Mouse (Mus musculus) limb, embryonic 13.5 days (tissue): ENCODE results near the gene Dnm3. TPM values are rescaled to one million over a fixed set of nuclear protein-coding genes. Genes with fewer than 3 reads are reported as not detected.

ENCODE experiments used
- ATAC-seq: fragments of 200-750 bp; cut with Nextera tagmentation; 2 replicates; pipeline ENCODE4 v1.8.0; 2017; ENCODE audit warnings: low read depth, moderate number of reproducible peaks, moderate TSS enrichment; ENCODE audit not compliant: low FRiP score
- H3K27ac ChIP-seq: fragments of 300-500 bp; sonication (generic); 2 replicates; pipeline ENCODE4 v1.5.1; 2015; ENCODE audit warnings: inconsistent platforms, mild to moderate bottlenecking, moderate library complexity
- H3K27me3 ChIP-seq: fragments of 300-500 bp; sonication (generic); 2 replicates; pipeline ENCODE4 v1.6.1; 2015; ENCODE audit warnings: mild to moderate bottlenecking, inconsistent platforms
- H3K36me3 ChIP-seq: fragments of 300-500 bp; sonication (generic); 2 replicates; pipeline ENCODE4 v1.6.1; 2015; ENCODE audit warnings: inconsistent platforms, mild to moderate bottlenecking, moderate library complexity
- H3K4me1 ChIP-seq: fragments of 300-500 bp; sonication (generic); 2 replicates; pipeline ENCODE4 v1.6.1; 2015; ENCODE audit warnings: inconsistent platforms
- H3K4me2 ChIP-seq: fragments of 300-500 bp; sonication (generic); replicated peaks from 2 replicates; pipeline ENCODE4 v1.6.1; 2015; ENCODE audit warnings: inconsistent platforms, mild to moderate bottlenecking, moderate library complexity
- H3K4me3 ChIP-seq: fragments of 300-500 bp; sonication (generic); 2 replicates; pipeline ENCODE4 v1.5.1; 2015; ENCODE audit warnings: moderate library complexity, mild to moderate bottlenecking, inconsistent platforms
- H3K9ac ChIP-seq: fragments of 300-500 bp; sonication (generic); 2 replicates; pipeline ENCODE4 v1.6.1; 2015; ENCODE audit warnings: mild to moderate bottlenecking, inconsistent platforms
- H3K9me3 ChIP-seq: fragments of 300-500 bp; sonication (generic); 2 replicates; pipeline ENCODE4 v1.6.1; 2016; ENCODE audit warnings: inconsistent platforms
- WGBS: fragments of 180-500 bp; shearing (Covaris S2); methylation state at CpG from one replicate; pipeline ENCODE4 v1.1.7; 2015; 5-methylcytosine and 5-hydroxymethylcytosine counted together
- polyA plus RNA-seq: library from polyadenylated mRNA; unstranded; fragments of >200 nt; fragmentation: Nextera tagmentation; extraction: Ambion mirVana; gene quantifications from 2 replicates; pipeline ENCODE4 v1.2.1, GENCODE M21; 2015

Gene Dnm3
- polyA plus RNA-seq, 1 experiment from 2014 or later = 28.0 TPM

- no peak for ATAC-seq
Measured at GRCm38 (mm10) chr1:162354780-162355179, 123.1 kb downstream of the Dnm3 start.

GRCm38 (mm10) chr1:162353831-162354230 lies 124.0 kb downstream of the Dnm3 start:
- no peak overlapping the region for H3K4me3 ChIP-seq
- H3K27me3 ChIP-seq = no peaks in the 10 kb centered on the region
- ATAC-seq = no peak
- WGBS = 88% methylated on average over 4 of the region's 4 CpGs
- H3K4me1 ChIP-seq = peaks cover 5% of the 10 kb centered on the region; the same call in 1 of the 2 replicates
- H3K27ac ChIP-seq = no peak overlapping the region
- no peak overlapping the region for H3K4me2 ChIP-seq
- H3K9ac ChIP-seq = no peak overlapping the region
- H3K36me3 ChIP-seq = no peaks in the 10 kb centered on the region
- H3K9me3 ChIP-seq = no peaks in the 10 kb centered on the region

More at GRCm38 (mm10) chr1:162354780-162355179, 123.1 kb downstream of the Dnm3 start:
- no peaks in the 10 kb centered on the region for H3K36me3 ChIP-seq
- H3K9ac ChIP-seq = no peak overlapping the region
- WGBS = 83% methylated on average over 4 of the region's 4 CpGs
- no peak overlapping the region for H3K4me3 ChIP-seq
- H3K27ac ChIP-seq = no peak overlapping the region
- H3K9me3 ChIP-seq = no peaks in the 10 kb centered on the region
- peaks cover 14% of the 10 kb centered on the region for H3K4me1 ChIP-seq
- H3K27me3 ChIP-seq = no peaks in the 10 kb centered on the region
- no peak overlapping the region for H3K4me2 ChIP-seq

DNA sequence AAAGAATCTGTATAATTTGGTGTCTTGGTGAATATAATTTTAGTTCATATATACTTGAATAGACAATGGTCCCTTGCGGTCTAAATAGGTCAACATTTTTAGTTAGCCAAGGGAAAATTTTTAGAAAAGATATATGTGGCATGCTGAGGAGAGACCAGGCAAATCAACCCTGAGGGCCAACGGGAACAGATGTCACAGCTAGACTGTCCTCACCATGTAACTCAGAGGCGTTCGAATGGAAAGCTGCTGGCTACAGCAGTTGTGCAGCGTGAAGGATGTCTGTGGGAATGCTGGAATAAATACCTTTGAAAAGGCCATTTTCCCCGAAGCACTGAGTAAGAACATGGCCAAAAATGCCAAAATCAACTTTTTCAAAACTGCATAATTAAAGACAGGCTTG lies 128.5 kb downstream of the Dnm3 start:
- 72% methylated on average over 6 of the region's 6 CpGs for WGBS
- H3K4me3 ChIP-seq = no peak overlapping the region
- no peak overlapping the region for H3K27ac ChIP-seq
- no peak for ATAC-seq
- H3K27me3 ChIP-seq = no peaks in the 10 kb centered on the region
- no peaks in the 10 kb centered on the region for H3K9me3 ChIP-seq
- no peaks in the 10 kb centered on the region for H3K4me1 ChIP-seq
- H3K4me2 ChIP-seq = no peak overlapping the region
- H3K36me3 ChIP-seq = no peaks in the 10 kb centered on the region
- H3K9ac ChIP-seq = no peak overlapping the region

DNA sequence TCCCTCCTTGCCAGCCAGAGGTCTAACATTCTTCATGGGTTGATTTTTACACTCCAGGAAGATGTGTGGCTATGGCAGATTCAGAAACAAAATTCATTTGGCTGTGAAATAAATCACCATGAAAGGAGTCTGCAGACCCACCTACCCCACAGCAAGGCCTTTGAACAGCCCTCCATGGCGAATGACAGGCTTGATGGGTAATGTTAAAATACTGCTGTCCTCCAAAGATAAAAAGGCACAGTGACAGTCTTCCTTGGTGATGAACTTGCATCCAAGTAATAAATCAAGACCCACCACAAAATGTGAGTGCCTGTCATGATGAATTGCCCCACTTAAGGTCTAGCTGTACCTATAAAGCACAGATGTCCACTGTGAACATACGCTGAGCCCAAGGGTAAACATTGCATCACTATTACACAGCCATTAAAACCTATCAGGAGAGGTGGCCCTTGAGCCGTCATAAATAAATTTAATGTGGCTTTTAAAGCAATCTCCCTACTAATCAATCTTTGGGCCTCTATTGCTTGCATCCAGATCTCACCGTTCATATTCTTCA lies 131.3 kb downstream of the Dnm3 start:
- Histone ChIP-seq H3K9ac (no peak overlapping the region), H3K4me3 (no peak overlapping the region), H3K9me3 (no peaks in the 10 kb centered on the region), H3K27ac (no peak overlapping the region), H3K4me2 (no peak overlapping the region), H3K27me3 (no peaks in the 10 kb centered on the region), H3K4me1 (no peaks in the 10 kb centered on the region), H3K36me3 (no peaks in the 10 kb centered on the region)
- 49% methylated on average over 4 of the region's 4 CpGs for WGBS
- ATAC-seq = no peak

GRCm38 (mm10) chr1:162337170-162337569 lies 140.7 kb downstream of the Dnm3 start:
- WGBS = 90% methylated on average over 1 of the region's 1 CpGs
- no peak for ATAC-seq
- Histone ChIP-seq H3K27me3 (no peaks in the 10 kb centered on the region), H3K9me3 (no peaks in the 10 kb centered on the region), H3K4me1 (peaks cover 25% of the 10 kb centered on the region), H3K36me3 (no peaks in the 10 kb centered on the region), H3K9ac (no peak overlapping the region), H3K4me2 (no peak overlapping the region), H3K27ac (no peak overlapping the region), H3K4me3 (no peak overlapping the region)

GRCm38 (mm10) chr1:162336640-162337039 lies 141.2 kb downstream of the Dnm3 start:
- Histone ChIP-seq H3K27ac (peak overlapping the region; percentile 88; the same call in 1 of the 2 replicates), H3K36me3 (no peaks in the 10 kb centered on the region), H3K9me3 (no peaks in the 10 kb centered on the region), H3K9ac (no peak overlapping the region), H3K4me2 (no peak overlapping the region), H3K27me3 (no peaks in the 10 kb centered on the region), H3K4me1 (peaks cover 25% of the 10 kb centered on the region), H3K4me3 (no peak overlapping the region)
- 13% methylated on average over 1 of the region's 1 CpGs for WGBS
- no peak for ATAC-seq

- no peak overlapping the region for H3K4me3 ChIP-seq
- WGBS = 20% methylated on average over 3 of the region's 3 CpGs
- H3K36me3 ChIP-seq = no peaks in the 10 kb centered on the region
- H3K9ac ChIP-seq = no peak overlapping the region
- no peak; the same call in 1 of the 2 replicates for ATAC-seq
- peaks cover 25% of the 10 kb centered on the region for H3K4me1 ChIP-seq
- H3K27ac ChIP-seq = peak overlapping the region; percentile 88
- no peak overlapping the region for H3K4me2 ChIP-seq
- H3K9me3 ChIP-seq = no peaks in the 10 kb centered on the region
- no peaks in the 10 kb centered on the region for H3K27me3 ChIP-seq
Measured at GRCm38 (mm10) chr1:162336224-162336623, 141.6 kb downstream of the Dnm3 start.

DNA sequence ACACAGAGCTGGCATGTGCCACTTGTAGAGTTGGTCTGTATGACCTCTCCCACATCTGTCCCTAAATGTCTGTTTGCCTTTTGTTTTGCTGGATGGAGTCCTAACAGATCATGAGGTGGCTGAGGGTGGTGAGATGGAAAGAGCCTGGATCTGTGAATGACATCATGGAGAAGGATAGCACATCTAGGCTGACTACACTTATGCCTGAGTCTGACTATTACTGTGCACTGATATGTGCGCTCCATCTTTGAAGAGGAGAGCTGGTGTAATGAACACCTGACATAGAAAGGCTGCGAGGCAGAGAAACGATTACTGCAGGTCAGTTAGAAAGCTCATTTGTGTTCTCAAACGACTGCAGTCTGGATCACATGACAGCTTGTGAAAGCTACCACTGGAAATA lies 149.2 kb downstream of the Dnm3 start:
- ATAC-seq = no peak
- Histone ChIP-seq H3K27me3 (no peaks in the 10 kb centered on the region), H3K4me2 (no peak overlapping the region), H3K36me3 (no peaks in the 10 kb centered on the region), H3K9me3 (no peaks in the 10 kb centered on the region), H3K4me3 (no peak overlapping the region), H3K4me1 (peaks cover 21% of the 10 kb centered on the region), H3K9ac (no peak overlapping the region), H3K27ac (no peak overlapping the region; the same call in 1 of the 2 replicates)
- 37% methylated on average over 4 of the region's 4 CpGs for WGBS

DNA sequence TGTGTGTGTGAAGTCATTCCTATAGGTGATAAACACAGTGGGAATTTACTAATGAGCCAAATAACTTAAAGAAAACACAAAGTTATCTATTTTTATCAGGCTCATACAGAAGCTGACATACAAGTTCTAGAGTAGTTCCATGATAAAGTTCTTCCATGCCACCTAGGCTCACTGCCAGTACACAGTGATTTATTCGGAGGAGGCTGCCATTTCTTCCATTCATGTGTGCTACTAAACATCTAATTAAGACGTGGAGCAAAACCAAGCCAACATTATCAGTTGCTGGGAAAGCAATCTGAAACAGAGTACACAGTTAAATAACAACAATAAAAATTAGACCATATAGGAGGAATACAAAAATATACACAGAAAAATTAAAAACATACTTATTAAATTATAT lies 150.2 kb downstream of the Dnm3 start:
- Histone ChIP-seq H3K4me1 (peaks cover 25% of the 10 kb centered on the region), H3K9ac (no peak overlapping the region), H3K27ac (no peak overlapping the region), H3K4me3 (no peak overlapping the region), H3K4me2 (no peak overlapping the region), H3K9me3 (no peaks in the 10 kb centered on the region), H3K36me3 (no peaks in the 10 kb centered on the region), H3K27me3 (no peaks in the 10 kb centered on the region)
- no peak for ATAC-seq
- WGBS = 61% methylated on average over 2 of the region's 2 CpGs

DNA sequence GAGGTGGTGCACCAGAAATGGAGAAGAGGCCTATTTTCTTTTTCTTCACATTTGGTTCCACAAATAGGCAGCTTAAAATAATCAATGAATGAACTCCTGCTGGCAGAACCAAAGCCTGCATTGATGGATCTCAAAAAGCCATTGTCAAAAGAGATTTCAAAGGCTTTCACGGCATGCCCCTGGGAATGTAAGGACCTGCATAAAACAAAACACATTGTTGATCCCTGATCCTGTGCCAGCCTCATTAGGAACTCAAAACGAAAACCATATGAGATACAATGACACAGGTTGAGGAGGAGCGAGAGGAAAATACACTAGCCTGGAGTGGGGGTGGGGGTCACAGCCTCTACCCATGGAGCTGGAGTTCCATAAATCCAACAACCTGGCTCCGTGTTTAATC lies 153.4 kb downstream of the Dnm3 start:
- H3K4me2 ChIP-seq = no peak overlapping the region
- H3K27ac ChIP-seq = peak overlapping the region; percentile 48
- WGBS = 13% methylated on average over 4 of the region's 4 CpGs
- peaks cover 42% of the 10 kb centered on the region for H3K4me1 ChIP-seq
- ATAC-seq = no peak; the same call in 1 of the 2 replicates
- H3K9me3 ChIP-seq = no peaks in the 10 kb centered on the region
- no peaks in the 10 kb centered on the region for H3K36me3 ChIP-seq
- H3K27me3 ChIP-seq = no peaks in the 10 kb centered on the region
- H3K9ac ChIP-seq = no peak overlapping the region
- no peak overlapping the region for H3K4me3 ChIP-seq

GRCm38 (mm10) chr1:162323142-162323541 lies 154.7 kb downstream of the Dnm3 start:
- Histone ChIP-seq H3K4me2 (no peak overlapping the region), H3K9me3 (no peaks in the 10 kb centered on the region), H3K27ac (peak overlapping the region; percentile 56; the same call in 1 of the 2 replicates), H3K27me3 (no peaks in the 10 kb centered on the region), H3K9ac (no peak overlapping the region), H3K4me3 (no peak overlapping the region), H3K4me1 (peaks cover 36% of the 10 kb centered on the region), H3K36me3 (no peaks in the 10 kb centered on the region)
- ATAC-seq = no peak
- WGBS = 32% methylated on average over 2 of the region's 2 CpGs

GRCm38 (mm10) chr1:162313451-162314276 lies 164.2 kb downstream of the Dnm3 start:
- Histone ChIP-seq H3K4me1 (peaks cover 33% of the 10 kb centered on the region), H3K4me2 (peak overlapping the region; percentile 41), H3K9ac (0 out of 2 replicates have a peak overlapping the region, but pooled peaks have one; percentile 39), H3K27me3 (no peaks in the 10 kb centered on the region), H3K9me3 (no peaks in the 10 kb centered on the region), H3K27ac (peak overlapping the region; percentile 83), H3K36me3 (no peaks in the 10 kb centered on the region), H3K4me3 (no peak overlapping the region)
- ATAC-seq = peak; percentile 88
- WGBS = 32% methylated on average over 11 of the region's 11 CpGs
